Mouse (Mus musculus): ENCODE measurements around the gene Serpine3. TPM values are rescaled to one million over a fixed set of nuclear protein-coding genes. Genes with fewer than 3 reads are reported as not detected.

The Serpine3 gene
- polyA plus RNA-seq (2014; fragmentation: Nextera tagmentation; extraction: Ambion mirVana): not detected in 2 replicates

DNA sequence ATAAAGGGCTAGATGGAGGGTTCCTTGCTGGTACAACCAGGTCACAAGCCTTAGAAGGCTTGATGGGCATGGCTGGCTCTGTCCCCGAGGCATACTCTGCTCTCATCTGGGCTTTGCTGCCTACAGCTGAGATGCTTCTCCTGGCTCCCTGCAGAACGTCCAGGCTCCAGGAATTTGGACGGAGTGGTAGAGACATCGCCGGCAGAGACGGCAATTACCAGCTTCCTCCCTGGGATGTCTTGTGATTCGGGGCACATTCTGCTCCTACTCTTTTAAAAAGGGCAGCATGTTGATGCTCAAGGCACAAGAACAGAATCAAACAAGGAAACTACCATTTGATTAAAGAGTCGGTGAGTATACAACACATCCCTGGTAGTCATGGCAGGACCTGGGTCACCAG lies at the start of gene Serpine3:
Serpine3 (plus strand) TSS at position 301 of the 400 bp plus-strand sequence.
- H3K4me3 ChIP-seq (ENCODE audit: low read depth, low read length): no peak within 1 kb of the TSS
- H3K9me3 ChIP-seq (ENCODE audit: control insufficient read depth, low read length): no peaks in the 10 kb centered on the region
- H3K27ac ChIP-seq (ENCODE audit: low read depth, low read length): no peak within 1 kb of the TSS
- H3K4me1 ChIP-seq (replicated peaks; ENCODE audit: control insufficient read depth, insufficient read depth, low read length): no peaks in the 10 kb centered on the region
- H3K27me3 ChIP-seq (ENCODE audit: control insufficient read depth, insufficient read depth, low read length): no peaks in the 10 kb centered on the region
- no peak within 1 kb of the TSS for H3K4me2 ChIP-seq (ENCODE audit: low read depth, low read length, severe bottlenecking)
- H3K9ac ChIP-seq (ENCODE audit: low read length): no peak within 1 kb of the TSS
- WGBS: 88% methylated on average over 8 of the region's 8 CpGs
- H3K36me3 ChIP-seq (ENCODE audit: control insufficient read depth, insufficient read depth, low read length): no peaks in the 10 kb centered on the region
- ATAC-seq (replicated peaks; ENCODE audit: low FRiP score) (no peak), DNase-seq (ENCODE audit: low spot score) (no peak)

- Histone ChIP-seq H3K9ac (ENCODE audit: low read length) (no peak overlapping the region), H3K27me3 (ENCODE audit: control insufficient read depth, insufficient read depth, low read length) (no peaks in the 10 kb centered on the region), H3K27ac (ENCODE audit: low read depth, low read length) (no peak overlapping the region), H3K4me1 (replicated peaks; ENCODE audit: control insufficient read depth, insufficient read depth, low read length) (no peaks in the 10 kb centered on the region; the same call in 1 of the 2 replicates), H3K9me3 (ENCODE audit: control insufficient read depth, low read length) (no peaks in the 10 kb centered on the region), H3K4me3 (ENCODE audit: low read depth, low read length) (no peak overlapping the region), H3K36me3 (ENCODE audit: control insufficient read depth, insufficient read depth, low read length) (no peaks in the 10 kb centered on the region), H3K4me2 (ENCODE audit: low read depth, low read length, severe bottlenecking) (no peak overlapping the region)
- ATAC-seq (replicated peaks; ENCODE audit: low FRiP score) (no peak), DNase-seq (ENCODE audit: low spot score) (no peak)
- 44% methylated on average over 3 of the region's 3 CpGs for WGBS
Observed at GRCm38 (mm10) chr14:62622393-62622792, 41.1 kb upstream of the Serpine3 start.

DNA sequence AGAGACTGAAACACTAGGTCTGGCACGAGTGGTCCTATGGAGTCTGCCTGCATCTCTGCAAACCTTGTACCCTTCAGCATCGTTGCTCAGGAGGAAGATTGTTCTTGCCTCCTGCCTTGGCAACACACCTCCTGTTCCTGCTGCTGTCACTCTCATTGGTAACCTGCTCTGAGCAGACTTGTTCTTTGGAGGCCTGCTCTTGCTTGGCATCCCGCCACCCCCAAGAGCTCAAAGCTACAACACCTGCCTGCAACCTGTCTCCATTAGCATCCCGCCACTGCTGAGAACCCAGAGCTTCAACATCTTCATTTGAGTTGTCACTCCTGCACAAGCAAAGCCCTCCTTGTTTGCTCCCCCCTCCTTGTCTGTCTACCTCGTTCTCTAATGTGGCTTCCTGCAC lies 35.5 kb upstream of the Serpine3 start:
- H3K4me3 ChIP-seq (ENCODE audit: low read depth, low read length): no peak overlapping the region
- DNase-seq (ENCODE audit: low spot score) (no peak), ATAC-seq (replicated peaks; ENCODE audit: low FRiP score) (no peak)
- H3K4me1 ChIP-seq (replicated peaks; ENCODE audit: control insufficient read depth, insufficient read depth, low read length): no peaks in the 10 kb centered on the region; the same call in 1 of the 2 replicates
- WGBS: 87% methylated on average over 5 of the region's 5 CpGs
- no peak overlapping the region for H3K27ac ChIP-seq (ENCODE audit: low read depth, low read length)
- no peak overlapping the region for H3K9ac ChIP-seq (ENCODE audit: low read length)
- no peaks in the 10 kb centered on the region for H3K36me3 ChIP-seq (ENCODE audit: control insufficient read depth, insufficient read depth, low read length)
- no peak overlapping the region for H3K4me2 ChIP-seq (ENCODE audit: low read depth, low read length, severe bottlenecking)
- H3K27me3 ChIP-seq (ENCODE audit: control insufficient read depth, insufficient read depth, low read length): no peaks in the 10 kb centered on the region
- H3K9me3 ChIP-seq (ENCODE audit: control insufficient read depth, low read length): no peaks in the 10 kb centered on the region

DNA sequence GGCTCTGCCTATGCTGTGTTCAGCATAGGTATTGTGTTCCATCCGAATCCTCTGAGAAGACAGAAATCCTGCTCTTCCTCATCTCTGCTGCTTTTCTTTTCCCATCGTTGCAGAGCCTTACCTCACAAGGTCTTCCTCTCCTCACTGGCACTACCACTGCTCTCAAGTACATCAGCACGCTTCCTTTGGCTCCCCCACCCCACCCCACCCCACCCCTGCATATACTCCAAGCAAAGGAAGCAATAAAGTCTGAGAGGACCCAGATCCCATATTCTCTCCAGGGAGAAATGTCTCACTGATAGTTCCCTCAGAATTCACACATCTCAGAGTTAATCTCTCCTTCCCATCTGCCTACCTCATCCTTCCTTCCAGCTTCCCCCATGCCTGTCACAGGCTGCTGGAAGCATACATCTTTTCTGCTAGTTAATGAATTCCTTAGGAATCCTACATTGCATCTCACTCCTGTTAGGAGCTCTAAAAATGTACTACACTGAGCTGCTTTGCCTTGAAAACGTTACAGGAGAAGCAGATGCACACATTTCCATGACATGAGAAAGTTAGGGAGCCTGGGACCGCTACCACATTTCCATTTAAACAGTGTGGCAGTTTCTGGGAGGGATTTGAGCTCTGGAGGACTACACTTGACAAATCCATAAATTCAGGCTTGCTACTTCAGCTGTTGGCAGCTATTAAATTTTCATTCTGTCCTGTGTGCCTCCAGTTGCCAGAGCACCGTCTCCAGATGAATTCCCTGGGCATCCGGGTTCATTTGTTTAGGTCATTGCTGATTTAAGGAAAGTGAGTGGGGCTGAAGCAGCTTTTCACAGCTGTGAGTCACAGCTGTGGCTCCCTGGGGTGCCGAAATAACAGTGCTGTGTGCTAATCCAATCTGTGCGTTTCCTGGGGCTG lies 25.8 kb upstream of the Serpine3 start:
- 31% methylated on average over 9 of the region's 9 CpGs for WGBS
- Histone ChIP-seq H3K9me3 (ENCODE audit: control insufficient read depth, low read length) (no peaks in the 10 kb centered on the region), H3K4me2 (ENCODE audit: low read depth, low read length, severe bottlenecking) (no peak overlapping the region), H3K9ac (ENCODE audit: low read length) (no peak overlapping the region), H3K27me3 (ENCODE audit: control insufficient read depth, insufficient read depth, low read length) (no peaks in the 10 kb centered on the region), H3K4me1 (replicated peaks; ENCODE audit: control insufficient read depth, insufficient read depth, low read length) (peaks cover 5% of the 10 kb centered on the region; the same call in 1 of the 2 replicates), H3K4me3 (ENCODE audit: low read depth, low read length) (no peak overlapping the region), H3K36me3 (ENCODE audit: control insufficient read depth, insufficient read depth, low read length) (no peaks in the 10 kb centered on the region), H3K27ac (ENCODE audit: low read depth, low read length) (0 out of 2 replicates have a peak overlapping the region, but pooled peaks have one; percentile 12)
- DNase-seq (ENCODE audit: low spot score) (no peak), ATAC-seq (replicated peaks; ENCODE audit: low FRiP score) (no peak)

DNA sequence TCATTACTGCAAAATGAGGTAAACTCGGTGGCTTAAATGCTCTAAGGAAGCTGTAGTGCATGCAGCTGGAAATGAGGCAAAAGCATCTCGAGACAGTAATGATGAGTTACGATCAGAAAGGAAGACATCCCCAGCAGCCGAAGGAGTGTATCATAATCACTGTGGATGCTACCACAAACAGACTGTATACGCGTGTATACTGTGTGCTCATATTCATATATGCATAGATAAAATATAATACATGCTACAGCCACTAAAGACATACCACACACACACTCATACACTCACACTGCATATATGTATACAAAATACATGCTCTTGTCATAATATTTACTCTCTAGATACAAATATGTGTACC lies 25.1 kb upstream of the Serpine3 start:
- H3K27ac ChIP-seq (ENCODE audit: low read depth, low read length): 0 out of 2 replicates have a peak overlapping the region, but pooled peaks have one; percentile 12
- ATAC-seq (replicated peaks; ENCODE audit: low FRiP score) (no peak), DNase-seq (ENCODE audit: low spot score) (no peak)
- 48% methylated on average over 6 of the region's 6 CpGs for WGBS
- H3K9ac ChIP-seq (ENCODE audit: low read length): no peak overlapping the region
- H3K4me1 ChIP-seq (replicated peaks; ENCODE audit: control insufficient read depth, insufficient read depth, low read length): peaks cover 5% of the 10 kb centered on the region; the same call in 1 of the 2 replicates
- no peak overlapping the region for H3K4me2 ChIP-seq (ENCODE audit: low read depth, low read length, severe bottlenecking)
- no peaks in the 10 kb centered on the region for H3K9me3 ChIP-seq (ENCODE audit: control insufficient read depth, low read length)
- H3K27me3 ChIP-seq (ENCODE audit: control insufficient read depth, insufficient read depth, low read length): no peaks in the 10 kb centered on the region
- H3K4me3 ChIP-seq (ENCODE audit: low read depth, low read length): no peak overlapping the region
- no peaks in the 10 kb centered on the region for H3K36me3 ChIP-seq (ENCODE audit: control insufficient read depth, insufficient read depth, low read length)

DNA sequence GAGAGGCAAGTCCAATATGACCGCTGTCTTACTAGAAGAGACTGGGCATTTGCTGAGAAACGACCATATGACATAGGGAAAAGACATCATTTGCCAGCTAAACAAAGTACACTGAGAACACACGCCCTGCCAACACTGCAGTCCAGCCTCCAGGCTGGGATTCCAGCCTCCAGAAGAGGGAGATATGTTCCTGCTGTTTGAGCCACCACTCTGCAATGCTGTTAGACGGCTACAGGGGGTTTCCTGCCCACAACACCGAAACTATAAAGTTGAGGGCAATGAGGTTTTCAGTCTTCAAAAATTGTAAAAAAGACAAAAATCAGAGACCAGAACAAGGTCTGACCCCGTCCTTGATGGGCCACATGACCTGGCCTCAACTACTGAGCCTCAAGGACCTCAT lies 24.4 kb upstream of the Serpine3 start:
- ATAC-seq (replicated peaks; ENCODE audit: low FRiP score) (no peak), DNase-seq (ENCODE audit: low spot score) (no peak)
- Histone ChIP-seq H3K4me1 (replicated peaks; ENCODE audit: control insufficient read depth, insufficient read depth, low read length) (peaks cover 5% of the 10 kb centered on the region; the same call in 1 of the 2 replicates), H3K9me3 (ENCODE audit: control insufficient read depth, low read length) (no peaks in the 10 kb centered on the region), H3K4me2 (ENCODE audit: low read depth, low read length, severe bottlenecking) (no peak overlapping the region), H3K27me3 (ENCODE audit: control insufficient read depth, insufficient read depth, low read length) (no peaks in the 10 kb centered on the region), H3K9ac (ENCODE audit: low read length) (no peak overlapping the region), H3K4me3 (ENCODE audit: low read depth, low read length) (no peak overlapping the region), H3K36me3 (ENCODE audit: control insufficient read depth, insufficient read depth, low read length) (no peaks in the 10 kb centered on the region), H3K27ac (ENCODE audit: low read depth, low read length) (no peak overlapping the region)
- WGBS: 77% methylated on average over 6 of the region's 6 CpGs

DNA sequence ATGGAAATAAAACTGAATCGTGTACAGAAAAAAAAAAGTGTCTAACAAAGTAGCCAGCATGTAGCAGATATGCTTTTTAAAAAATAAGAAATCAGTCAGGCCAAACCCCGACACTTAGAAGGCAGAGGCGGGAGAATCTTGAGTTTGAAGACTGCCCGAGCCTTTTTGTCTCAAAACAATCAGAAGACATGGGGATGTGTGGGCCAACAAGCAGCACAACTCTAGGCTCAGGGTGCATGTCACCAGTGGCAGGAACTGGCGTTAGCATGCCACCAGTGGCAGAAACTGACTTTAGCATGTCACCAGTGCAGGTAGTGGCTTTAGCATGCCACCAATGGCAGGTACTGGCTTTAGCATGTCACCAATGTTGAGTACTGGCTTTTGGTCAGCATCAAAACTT lies 23.9 kb upstream of the Serpine3 start:
- Histone ChIP-seq H3K4me2 (ENCODE audit: low read depth, low read length, severe bottlenecking) (no peak overlapping the region), H3K4me1 (replicated peaks; ENCODE audit: control insufficient read depth, insufficient read depth, low read length) (peaks cover 5% of the 10 kb centered on the region; the same call in 1 of the 2 replicates), H3K9me3 (ENCODE audit: control insufficient read depth, low read length) (no peaks in the 10 kb centered on the region), H3K27ac (ENCODE audit: low read depth, low read length) (no peak overlapping the region), H3K36me3 (ENCODE audit: control insufficient read depth, insufficient read depth, low read length) (no peaks in the 10 kb centered on the region), H3K9ac (ENCODE audit: low read length) (no peak overlapping the region), H3K4me3 (ENCODE audit: low read depth, low read length) (no peak overlapping the region), H3K27me3 (ENCODE audit: control insufficient read depth, insufficient read depth, low read length) (no peaks in the 10 kb centered on the region)
- no peak for DNase-seq (ENCODE audit: low spot score)
- ATAC-seq (replicated peaks; ENCODE audit: low FRiP score): no peak
- 89% methylated on average over 5 of the region's 5 CpGs for WGBS

- Histone ChIP-seq H3K4me2 (ENCODE audit: low read depth, low read length, severe bottlenecking) (no peak overlapping the region), H3K27me3 (ENCODE audit: control insufficient read depth, insufficient read depth, low read length) (no peaks in the 10 kb centered on the region), H3K4me3 (ENCODE audit: low read depth, low read length) (no peak overlapping the region), H3K4me1 (replicated peaks; ENCODE audit: control insufficient read depth, insufficient read depth, low read length) (peaks cover 5% of the 10 kb centered on the region; the same call in 1 of the 2 replicates), H3K36me3 (ENCODE audit: control insufficient read depth, insufficient read depth, low read length) (no peaks in the 10 kb centered on the region), H3K9me3 (ENCODE audit: control insufficient read depth, low read length) (no peaks in the 10 kb centered on the region), H3K9ac (ENCODE audit: low read length) (no peak overlapping the region), H3K27ac (ENCODE audit: low read depth, low read length) (no peak overlapping the region)
- ATAC-seq (replicated peaks; ENCODE audit: low FRiP score): no peak
- WGBS: 75% methylated on average over 4 of the region's 4 CpGs
- DNase-seq (ENCODE audit: low spot score): no peak
Observed at GRCm38 (mm10) chr14:62640396-62640795, 23.1 kb upstream of the Serpine3 start.

All from forebrain, embryonic 11.5 days (tissue).